Mouse (Mus musculus) limb, embryonic 11.5 days (tissue): ENCODE measurements at regions not wholly inside any gene's neighbourhood (a gene's known extent, or its start where the extent isn't known, plus 50 kb on each side); places are given as distances from the start of the nearest gene placed in this dataset.

Experiments used
- ATAC-seq: fragments of 200-750 bp; cut with Nextera tagmentation; 2 replicates; pipeline ENCODE4 v1.8.0; 2017; ENCODE audit warnings: low read depth; ENCODE audit not compliant: insufficient number of reproducible peaks, low FRiP score, low TSS enrichment
- DNase-seq: peaks from one replicate; pipeline ENCODE4 v3.0.0-alpha.2; 2015; ENCODE audit warnings: low spot score
- H3K27ac ChIP-seq: fragments of 300-500 bp; sonication (generic); replicated peaks from 2 replicates; pipeline ENCODE4 v1.5.1; 2014; ENCODE audit warnings: low read depth, mild to moderate bottlenecking, low read length
- H3K27me3 ChIP-seq: fragments of 300-500 bp; sonication (generic); 2 replicates; pipeline ENCODE4 v1.6.1; 2014; ENCODE audit warnings: mild to moderate bottlenecking, low read length, mixed read lengths; ENCODE audit not compliant: control insufficient read depth, insufficient read depth
- H3K36me3 ChIP-seq: fragments of 300-500 bp; sonication (generic); 2 replicates; pipeline ENCODE4 v1.6.1; 2014; ENCODE audit warnings: mild to moderate bottlenecking, low read length, moderate library complexity, mixed read lengths; ENCODE audit not compliant: control insufficient read depth, insufficient read depth
- H3K4me1 ChIP-seq: fragments of 300-500 bp; sonication (generic); 2 replicates; pipeline ENCODE4 v1.6.1; 2014; ENCODE audit warnings: low read length, mixed read lengths; ENCODE audit not compliant: control insufficient read depth, insufficient read depth
- H3K4me2 ChIP-seq: fragments of 300-500 bp; sonication (generic); 2 replicates; pipeline ENCODE4 v1.6.1; 2014; ENCODE audit warnings: low read depth, mild to moderate bottlenecking, moderate library complexity; ENCODE audit not compliant: severe bottlenecking
- H3K4me3 ChIP-seq: fragments of 300-500 bp; sonication (generic); 2 replicates; pipeline ENCODE4 v1.5.1; 2014; ENCODE audit warnings: low read depth, low read length
- H3K9ac ChIP-seq: fragments of 300-500 bp; sonication (generic); 2 replicates; pipeline ENCODE4 v1.6.1; 2014; ENCODE audit warnings: mild to moderate bottlenecking, low read length
- H3K9me3 ChIP-seq: fragments of 300-500 bp; sonication (generic); 2 replicates; pipeline ENCODE4 v1.6.1; 2016; ENCODE audit warnings: low read length; ENCODE audit not compliant: control insufficient read depth
- WGBS: fragments of 180-500 bp; shearing (Covaris S2); extraction: QIAGEN DNeasy Blood & Tissue Kit; methylation state at CpG from one replicate; pipeline ENCODE4 v1.1.7; 2014; 5-methylcytosine and 5-hydroxymethylcytosine counted together

GRCm38 (mm10) chr12:56020954-56021514 lies 184.9 kb downstream of the Brms1l start:
- Histone ChIP-seq H3K4me3 (no peak overlapping the region), H3K9me3 (no peaks in the 10 kb centered on the region), H3K9ac (no peak overlapping the region), H3K27me3 (no peaks in the 10 kb centered on the region), H3K36me3 (no peaks in the 10 kb centered on the region), H3K4me1 (peaks cover 4% of the 10 kb centered on the region; the same call in 1 of the 2 replicates), H3K4me2 (no peak overlapping the region), H3K27ac (no peak overlapping the region)
- WGBS, result 23% methylated on average over 7 of the region's 7 CpGs
- DNase-seq (no peak), ATAC-seq (no peak)

GRCm38 (mm10) chr12:56020547-56020946 lies 184.4 kb downstream of the Brms1l start:
- no peak overlapping the region for H3K4me3 ChIP-seq
- H3K4me1 ChIP-seq, result peaks cover 4% of the 10 kb centered on the region; the same call in 1 of the 2 replicates
- no peaks in the 10 kb centered on the region for H3K36me3 ChIP-seq
- H3K9me3 ChIP-seq, result no peaks in the 10 kb centered on the region
- no peak for DNase-seq
- H3K4me2 ChIP-seq, result no peak overlapping the region
- no peak overlapping the region for H3K27ac ChIP-seq
- no peaks in the 10 kb centered on the region for H3K27me3 ChIP-seq
- H3K9ac ChIP-seq, result no peak overlapping the region
- 22% methylated on average over 1 of the region's 1 CpGs for WGBS
- ATAC-seq, result no peak

GRCm38 (mm10) chr12:56009976-56010375 lies 173.9 kb downstream of the Brms1l start:
- 76% methylated on average over 4 of the region's 4 CpGs for WGBS
- Histone ChIP-seq H3K9me3 (no peaks in the 10 kb centered on the region), H3K27ac (no peak overlapping the region), H3K4me1 (no peaks in the 10 kb centered on the region), H3K4me2 (no peak overlapping the region), H3K4me3 (no peak overlapping the region), H3K36me3 (no peaks in the 10 kb centered on the region), H3K27me3 (no peaks in the 10 kb centered on the region), H3K9ac (no peak overlapping the region)
- DNase-seq (no peak), ATAC-seq (no peak)

- no peak overlapping the region for H3K27ac ChIP-seq
- 79% methylated on average over 4 of the region's 4 CpGs for WGBS
- H3K36me3 ChIP-seq, result no peaks in the 10 kb centered on the region
- DNase-seq (no peak), ATAC-seq (no peak)
- H3K27me3 ChIP-seq, result no peaks in the 10 kb centered on the region
- no peaks in the 10 kb centered on the region for H3K9me3 ChIP-seq
- no peak overlapping the region for H3K9ac ChIP-seq
- H3K4me3 ChIP-seq, result no peak overlapping the region
- no peak overlapping the region for H3K4me2 ChIP-seq
- H3K4me1 ChIP-seq, result no peaks in the 10 kb centered on the region
Measured at GRCm38 (mm10) chr12:56005846-56006245, 169.7 kb downstream of the Brms1l start.

- H3K9me3 ChIP-seq, result no peaks in the 10 kb centered on the region
- no peaks in the 10 kb centered on the region for H3K27me3 ChIP-seq
- no peak overlapping the region for H3K9ac ChIP-seq
- no peaks in the 10 kb centered on the region for H3K4me1 ChIP-seq
- ATAC-seq (no peak), DNase-seq (no peak)
- H3K4me3 ChIP-seq, result no peak overlapping the region
- 33% methylated on average over 6 of the region's 6 CpGs for WGBS
- no peak overlapping the region for H3K4me2 ChIP-seq
- H3K36me3 ChIP-seq, result no peaks in the 10 kb centered on the region
- no peak overlapping the region for H3K27ac ChIP-seq
Measured at GRCm38 (mm10) chr12:56005321-56005720, 169.2 kb downstream of the Brms1l start.

GRCm38 (mm10) chr12:56004479-56004878 lies 168.4 kb downstream of the Brms1l start:
- no peaks in the 10 kb centered on the region for H3K9me3 ChIP-seq
- H3K9ac ChIP-seq, result no peak overlapping the region
- WGBS, result 21% methylated on average over 4 of the region's 4 CpGs
- no peak for DNase-seq
- H3K27ac ChIP-seq, result no peak overlapping the region
- H3K4me3 ChIP-seq, result no peak overlapping the region
- no peak for ATAC-seq
- no peaks in the 10 kb centered on the region for H3K27me3 ChIP-seq
- no peak overlapping the region for H3K4me2 ChIP-seq
- H3K36me3 ChIP-seq, result no peaks in the 10 kb centered on the region
- H3K4me1 ChIP-seq, result no peaks in the 10 kb centered on the region

- Histone ChIP-seq H3K27me3 (no peaks in the 10 kb centered on the region), H3K9ac (no peak overlapping the region), H3K4me3 (no peak overlapping the region), H3K27ac (no peak overlapping the region), H3K4me2 (no peak overlapping the region), H3K9me3 (no peaks in the 10 kb centered on the region), H3K36me3 (no peaks in the 10 kb centered on the region), H3K4me1 (no peaks in the 10 kb centered on the region)
- ATAC-seq, result no peak
- no peak for DNase-seq
- WGBS, result 86% methylated on average over 8 of the region's 8 CpGs
Measured at GRCm38 (mm10) chr12:56003561-56003960, 167.4 kb downstream of the Brms1l start.

GRCm38 (mm10) chr12:55996585-55997377 lies 160.7 kb downstream of the Brms1l start:
- ATAC-seq (no peak), DNase-seq (no peak)
- H3K9me3 ChIP-seq, result no peaks in the 10 kb centered on the region
- 84% methylated on average over 3 of the region's 3 CpGs for WGBS
- no peaks in the 10 kb centered on the region for H3K4me1 ChIP-seq
- no peaks in the 10 kb centered on the region for H3K36me3 ChIP-seq
- no peaks in the 10 kb centered on the region for H3K27me3 ChIP-seq
- H3K4me3 ChIP-seq, result no peak overlapping the region
- no peak overlapping the region for H3K27ac ChIP-seq
- no peak overlapping the region for H3K4me2 ChIP-seq
- H3K9ac ChIP-seq, result no peak overlapping the region
